ENCODE assay signal across 7 mouse cellular contexts in genomic region chr2:119262978-119263377, GRCm38 (mm10). TPM values are rescaled to one million over a fixed set of nuclear protein-coding genes. Genes with fewer than 3 reads are reported as not detected.
DNase-seq lines count a peak whose midpoint lies in the region.

No protein-coding gene starts in this region.

- DNase-seq in urinary bladder, adult 18-20 months (ENCODE audit: low spot score in 2 of 2): peak; percentile 58 to 78
- DNase-seq in urinary bladder, postnatal 10 days (ENCODE audit: low spot score): no peak
- DNase-seq in fibroblast of lung, adult 2 months (ENCODE audit: low read depth): peak; percentile 74
- DNase-seq in kidney, adult 11 months: peak; percentile 86
- peak; percentile 83 for DNase-seq in lung, postnatal 25 days (ENCODE audit: low spot score)
- DNase-seq in T-cell, adult 2 months (ENCODE audit: low spot score): no peak
- DNase-seq in layer of hippocampus, postnatal 14 days (ENCODE audit: low spot score in 2 of 2): no peak

RNA-seq across cellular contexts. Expression of gene Rhov, which starts 8.1 kb away (rescaled TPM):
- total RNA-seq in layer of hippocampus, postnatal 14 days (2021): 1 to 10 TPM; 9.4 to 9.6 TPM

RNA-seq across cellular contexts. Expression of gene Vps18, which starts 25.6 kb away (rescaled TPM):
- 10 to 100 TPM; 34.0 to 34.3 TPM for total RNA-seq in layer of hippocampus, postnatal 14 days (2021)

RNA-seq across cellular contexts. Expression of gene Spint1, which starts 25.8 kb away (rescaled TPM):
- total RNA-seq in layer of hippocampus, postnatal 14 days (2021): under 1 TPM; 0.64 to 0.88 TPM

RNA-seq across cellular contexts. Expression of gene Ppp1r14d, which starts 33.3 kb away (rescaled TPM):
- not detected for total RNA-seq in layer of hippocampus, postnatal 14 days (2021)

RNA-seq across cellular contexts. Expression of gene Dnajc17, which starts 54.4 kb away (rescaled TPM):
- total RNA-seq in layer of hippocampus, postnatal 14 days (2021): 10 to 100 TPM; 16.9 to 18.8 TPM

Comparison
In these comparisons a context has a peak if more than half of its experiments do, and no peak if none do; other contexts are left out.
1. DNase-seq: peak in urinary bladder, adult 18-20 months (2 of 2), fibroblast of lung, adult 2 months (single experiment), kidney, adult 11 months (single experiment) and lung, postnatal 25 days (single experiment); none in urinary bladder, postnatal 10 days (single experiment), T-cell, adult 2 months (single experiment) and layer of hippocampus, postnatal 14 days (0 of 2).